In genomic region chr1:171388376-171389102, GRCm38 (mm10) we compare ENCODE assay signal across 8 mouse cellular contexts. TPM values are rescaled to one million over a fixed set of nuclear protein-coding genes. Genes with fewer than 3 reads are reported as not detected.
DNase-seq lines count a peak whose midpoint lies in the region; ATAC-seq and TF ChIP-seq lines count a peak whose summit lies in the region.

Arhgap30 (plus strand) TSS chr1:171388954.

- no peak for ATAC-seq in kidney, embryonic 15.5 days (replicated peaks; ENCODE audit: low FRiP score)
- ATAC-seq in G1E (ENCODE audit: extremely low read depth, insufficient number of reproducible peaks, low FRiP score, poor library complexity, severe bottlenecking): peak; percentile 55; the same call in 1 of the 2 replicates
- ATAC-seq in neural tube, embryonic 15.5 days (ENCODE audit: low FRiP score): no peak

- no peak within 1 kb of the TSS for H3K4me3 ChIP-seq in kidney, embryonic 15.5 days (replicated peaks)
- peak within 1 kb of the TSS; percentile 24; the same call in 1 of the 2 replicates for H3K4me3 ChIP-seq in G1E (ENCODE audit: low read depth, low read length)
- H3K4me3 ChIP-seq in neural tube, embryonic 15.5 days (replicated peaks): no peak within 1 kb of the TSS

- H3K27me3 ChIP-seq in kidney, embryonic 15.5 days: no peaks in the 10 kb centered on the region
- H3K27me3 ChIP-seq in G1E (ENCODE audit: insufficient read depth, low read length): peaks cover 18% of the 10 kb centered on the region
- no peaks in the 10 kb centered on the region for H3K27me3 ChIP-seq in neural tube, embryonic 15.5 days (replicated peaks)

- H3K36me3 ChIP-seq in kidney, embryonic 15.5 days: no peaks in the 10 kb centered on the region
- H3K36me3 ChIP-seq in G1E (replicated peaks): no peaks in the 10 kb centered on the region
- no peaks in the 10 kb centered on the region for H3K36me3 ChIP-seq in neural tube, embryonic 15.5 days

- peaks cover 3% of the 10 kb centered on the region; the same call in 1 of the 2 replicates for H3K4me1 ChIP-seq in kidney, embryonic 15.5 days
- H3K4me1 ChIP-seq in G1E (ENCODE audit: insufficient read depth, low read depth, low read length): peaks cover 31% of the 10 kb centered on the region
- no peaks in the 10 kb centered on the region for H3K4me1 ChIP-seq in neural tube, embryonic 15.5 days

- H3K9me3 ChIP-seq in kidney, embryonic 15.5 days (replicated peaks): no peaks in the 10 kb centered on the region
- H3K9me3 ChIP-seq in G1E (replicated peaks): no peaks in the 10 kb centered on the region
- H3K9me3 ChIP-seq in neural tube, embryonic 15.5 days (replicated peaks): no peaks in the 10 kb centered on the region

- H3K27ac ChIP-seq in kidney, embryonic 15.5 days: no peak within 1 kb of the TSS
- H3K27ac ChIP-seq in neural tube, embryonic 15.5 days (replicated peaks): no peak within 1 kb of the TSS

- no peak for TF ChIP-seq CTCF in G1E (IDR thresholded peaks at IDR 0.05; ENCODE audit: low read depth, low read length)

- 83% methylated on average over 15 of the region's 15 CpGs for WGBS in kidney, embryonic 15.5 days
- 81% methylated on average over 15 of the region's 15 CpGs for WGBS in neural tube, embryonic 15.5 days

- intact Hi-C loops in heart, postnatal 14 days (cut with DNase I): no loop called here

- H3K9ac ChIP-seq in kidney, embryonic 15.5 days: no peak within 1 kb of the TSS
- no peak within 1 kb of the TSS for H3K9ac ChIP-seq in neural tube, embryonic 15.5 days (replicated peaks)

- no peak within 1 kb of the TSS for H3K4me2 ChIP-seq in kidney, embryonic 15.5 days
- H3K4me2 ChIP-seq in neural tube, embryonic 15.5 days: no peak within 1 kb of the TSS

- peak; percentile 35 for DNase-seq in kidney, adult 11 months
- DNase-seq in G1E (ENCODE audit: low spot score): no peak
- peak; percentile 24 to 33 for DNase-seq in heart, postnatal 14 days
- peak; percentile 79 to 84 for DNase-seq in lung, postnatal 4 days
- peak; percentile 98 for DNase-seq in thymus, postnatal 0 days (ENCODE audit: low spot score)
- DNase-seq in cerebellum, adult 18-20 months: no peak

RNA-seq across cellular contexts. Expression of gene Arhgap30, which starts in this region (rescaled TPM):
- 1.2 and 1.6 TPM in 2 replicates for polyA plus RNA-seq in kidney, embryonic 15.5 days (2015; fragmentation: Nextera tagmentation; extraction: Ambion mirVana)
- 2.0 and 2.9 TPM in 2 replicates for total RNA-seq in G1E (2014; fragmentation: Nextera tagmentation)
- 9.2 and 11.4 TPM in 2 replicates for total RNA-seq in G1E (2017)
- 3.9 and 4.6 TPM in 2 replicates for polyA plus RNA-seq in G1E (2012)
- total RNA-seq in heart, postnatal 14 days (2021): 1 to 10 TPM; 2.3 to 4.5 TPM
- polyA plus RNA-seq in thymus, postnatal 0 days (2015; fragmentation: Nextera tagmentation; extraction: Ambion mirVana): 64.2 and 73.2 TPM in 2 replicates
- 0.88 and 6.0 TPM in 2 replicates for polyA plus RNA-seq in neural tube, embryonic 15.5 days (2015; fragmentation: Nextera tagmentation; extraction: Ambion mirVana)

Comparison
In these comparisons a context has a peak if more than half of its experiments do, and no peak if none do; other contexts are left out.
1. DNase-seq: peak in kidney, adult 11 months (single experiment), heart, postnatal 14 days (2 of 2), lung, postnatal 4 days (2 of 2) and thymus, postnatal 0 days (single experiment); none in G1E (single experiment) and cerebellum, adult 18-20 months (0 of 2).